Mouse (Mus musculus) adrenal gland, postnatal 14 days (tissue): Measurements from ENCODE around the gene Pip5k1b. TPM values are rescaled to one million over a fixed set of nuclear protein-coding genes. Genes with fewer than 3 reads are reported as not detected.
A peak's percentile ranks its signal among the peaks of the same experiment; 100 is the strongest.

Experiments used
- DNase-seq: peaks from one replicate; pipeline ENCODE4 v3.0.0; 2021; ENCODE audit warnings: mixed read lengths
- total RNA-seq: library from RNA; stranded (reverse); gene quantifications from 2 replicates; pipeline ENCODE4 v1.2.3, GENCODE M21; 2021

Gene Pip5k1b
- total RNA-seq, 1 experiment from 2014 or later = 23.8 TPM

DNA sequence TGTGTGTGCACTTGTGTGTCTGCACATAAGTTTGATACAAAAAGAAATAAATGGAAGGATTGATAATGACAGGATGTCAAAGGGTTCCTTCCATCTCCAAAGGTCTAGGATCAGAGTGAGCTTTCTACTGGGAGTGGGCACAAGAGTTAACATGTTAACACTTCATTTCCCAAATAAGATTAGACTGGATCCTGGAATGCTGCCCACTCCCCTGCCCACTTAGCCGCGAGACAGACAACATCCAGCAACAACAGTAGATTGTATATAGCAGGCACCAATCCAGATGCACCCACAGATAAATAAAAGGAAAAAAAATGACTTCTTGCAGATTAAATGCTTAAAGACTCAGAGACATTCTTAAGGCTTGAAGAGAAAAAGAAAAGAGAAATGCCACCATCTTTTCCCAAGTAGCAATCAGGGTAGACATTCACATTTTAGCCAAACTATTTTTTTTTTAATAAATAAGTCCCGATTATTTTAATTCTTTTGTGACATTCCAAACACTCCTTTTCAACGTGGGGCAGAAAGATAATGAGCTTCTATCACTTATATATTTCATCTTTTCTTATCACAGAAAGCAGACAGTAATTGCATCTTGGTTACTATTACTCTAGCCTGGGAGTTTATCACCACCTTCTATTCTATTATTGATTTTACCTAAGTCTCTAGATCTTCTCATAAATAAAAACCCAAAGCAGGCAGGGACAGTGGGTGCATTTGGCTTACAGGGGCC, 219.9 kb downstream of the Pip5k1b start:
- no peak for DNase-seq

DNA sequence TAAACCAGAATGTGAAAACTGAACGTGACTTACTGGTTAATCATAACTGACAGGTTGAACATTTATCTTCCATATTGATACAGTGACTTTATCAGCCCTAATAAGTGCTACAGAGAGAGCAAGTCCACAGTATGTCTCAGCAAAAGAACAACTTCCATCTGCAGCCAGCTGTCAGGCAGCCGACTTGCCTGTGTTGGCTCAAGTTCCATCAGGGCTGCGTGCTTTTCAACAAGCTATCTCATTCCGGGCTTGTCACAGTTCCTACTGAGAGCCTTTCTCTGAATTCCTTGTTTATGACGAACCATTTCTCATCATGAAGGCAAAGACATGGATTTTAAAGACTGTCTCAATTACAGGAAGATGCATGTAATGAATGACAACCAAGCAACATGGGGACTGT, 222.7 kb downstream of the Pip5k1b start:
- no peak for DNase-seq

DNA sequence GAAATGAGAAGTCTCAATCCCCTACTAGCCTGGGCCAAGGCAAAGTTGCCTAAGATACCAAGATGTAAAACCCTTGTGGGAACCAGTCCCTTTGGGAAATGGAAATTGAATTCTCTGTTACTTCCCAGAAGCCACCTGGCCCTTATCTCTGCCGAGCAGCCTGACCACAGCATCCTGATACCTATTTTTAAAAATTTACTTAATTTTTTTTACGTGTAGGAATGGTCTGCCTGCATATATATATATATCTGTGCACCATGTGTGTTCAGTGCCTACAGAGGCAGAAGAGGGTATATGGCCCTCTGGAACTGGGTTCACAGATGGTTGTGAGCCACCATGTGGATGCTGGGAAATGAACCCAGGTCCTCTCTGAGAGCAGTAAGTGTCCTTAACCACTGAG, 224.4 kb downstream of the Pip5k1b start:
- no peak for DNase-seq

DNA sequence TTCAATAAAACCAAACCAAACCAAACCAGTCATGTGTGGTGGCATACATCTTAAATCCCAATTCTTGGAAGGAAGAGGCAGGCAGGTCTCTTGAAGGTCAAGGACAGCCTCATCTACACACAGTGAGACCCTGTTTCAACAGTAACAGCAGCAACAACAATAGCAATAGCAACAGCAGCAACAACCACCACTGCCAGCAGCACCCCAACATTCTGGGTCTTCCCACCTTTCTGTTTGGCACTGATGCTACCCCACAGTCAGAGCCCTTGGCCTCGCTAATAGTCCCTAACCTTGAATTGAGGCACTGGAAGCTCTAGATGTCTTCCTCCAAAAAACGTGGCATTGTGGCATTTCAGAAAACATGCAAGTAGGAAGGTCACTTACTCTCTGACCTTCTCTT, 225.3 kb downstream of the Pip5k1b start:
- DNase-seq = no peak

DNA sequence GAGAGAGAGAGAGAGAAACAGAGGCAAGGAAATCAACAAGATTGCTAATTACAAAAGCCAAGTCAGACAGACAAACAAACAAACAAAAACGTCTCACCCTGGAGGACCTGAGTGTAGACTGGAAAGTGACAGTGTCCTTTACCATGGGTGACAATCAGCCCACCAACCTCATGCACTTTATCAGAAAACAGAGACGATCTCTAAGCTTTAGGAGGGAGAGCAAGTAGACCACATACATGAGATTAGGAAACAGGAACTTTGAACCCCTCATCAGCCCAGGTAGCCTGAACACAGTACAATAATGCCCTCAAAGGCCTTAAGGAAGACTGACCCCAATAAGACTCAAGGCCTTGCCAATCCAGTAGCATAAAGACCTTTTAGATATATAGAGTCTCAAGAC, 227.8 kb downstream of the Pip5k1b start:
- no peak for DNase-seq

DNA sequence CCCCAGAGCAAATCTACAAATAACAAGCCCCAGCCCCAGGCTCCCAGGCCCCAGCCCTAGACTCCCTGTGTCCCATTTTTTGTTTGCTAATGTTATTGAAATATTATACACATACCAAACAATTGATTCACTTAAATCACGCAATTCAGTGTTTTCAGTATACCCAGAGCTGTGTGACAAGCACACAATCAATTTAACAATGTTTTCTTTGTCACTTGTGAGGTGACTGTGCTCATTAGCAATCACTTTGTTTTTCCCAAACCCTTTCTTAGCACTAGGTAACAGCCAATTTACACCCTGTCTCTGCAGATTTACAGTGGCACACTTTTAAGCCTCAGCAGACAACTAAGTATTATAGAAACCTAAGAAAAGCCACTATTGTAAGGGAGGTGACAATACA, 228.7 kb downstream of the Pip5k1b start:
- DNase-seq = no peak

DNA sequence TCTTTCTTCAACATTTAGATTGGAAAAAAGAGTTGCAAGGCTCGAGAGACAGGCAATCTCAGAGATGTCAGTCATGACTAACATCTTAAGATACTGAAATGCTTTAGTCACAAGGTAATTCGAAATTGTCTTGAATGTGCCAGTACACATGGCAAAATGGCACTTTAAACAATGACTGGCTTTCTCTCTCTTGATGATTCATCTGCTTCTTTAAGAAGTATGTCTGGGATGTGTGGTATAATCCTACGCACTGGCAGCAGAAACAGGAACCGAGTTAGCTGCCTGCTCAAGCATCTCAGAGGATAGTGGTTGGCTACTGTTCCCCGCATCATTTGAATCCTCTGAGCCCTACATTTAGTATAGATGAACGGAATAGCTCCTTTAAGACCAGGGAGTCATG, 230.0 kb downstream of the Pip5k1b start:
- DNase-seq = no peak

DNA sequence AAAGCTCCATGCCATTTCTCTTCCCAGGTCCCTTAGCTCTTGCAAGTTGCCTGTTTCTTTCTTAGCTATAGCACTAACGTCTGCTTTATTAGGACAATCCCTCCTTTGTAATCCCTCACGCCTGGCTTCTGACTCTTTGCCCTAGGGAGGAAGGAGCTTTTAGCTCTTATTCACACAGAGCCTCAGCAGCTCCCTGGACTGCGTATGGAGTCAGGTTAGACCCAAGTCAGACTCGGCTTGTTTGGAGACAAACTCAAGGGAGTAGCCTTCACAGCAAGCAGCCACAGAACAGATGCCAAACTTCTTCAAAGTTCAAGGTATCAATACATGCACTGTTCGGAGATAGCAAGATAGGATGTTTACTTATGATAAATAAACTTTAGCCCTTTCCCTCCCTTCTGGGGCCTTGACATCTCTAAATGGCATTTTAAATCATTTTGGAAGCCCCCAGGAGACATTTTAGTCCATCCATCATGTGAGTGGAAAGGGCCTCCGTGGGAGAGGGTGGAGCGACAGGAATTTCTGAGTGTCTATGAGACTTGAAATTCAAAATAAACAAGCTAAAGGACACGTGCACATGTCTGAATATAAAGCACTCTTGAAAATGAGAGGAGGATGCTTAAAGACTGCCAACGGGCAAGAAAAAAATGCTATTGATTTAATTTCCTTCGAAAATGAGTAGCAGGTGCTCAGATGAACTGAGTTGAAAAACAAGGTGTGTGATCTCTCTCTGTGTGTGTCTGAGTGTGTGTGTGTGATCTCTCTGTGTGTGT, 231.6 kb downstream of the Pip5k1b start:
- DNase-seq = peak; percentile 58

DNA sequence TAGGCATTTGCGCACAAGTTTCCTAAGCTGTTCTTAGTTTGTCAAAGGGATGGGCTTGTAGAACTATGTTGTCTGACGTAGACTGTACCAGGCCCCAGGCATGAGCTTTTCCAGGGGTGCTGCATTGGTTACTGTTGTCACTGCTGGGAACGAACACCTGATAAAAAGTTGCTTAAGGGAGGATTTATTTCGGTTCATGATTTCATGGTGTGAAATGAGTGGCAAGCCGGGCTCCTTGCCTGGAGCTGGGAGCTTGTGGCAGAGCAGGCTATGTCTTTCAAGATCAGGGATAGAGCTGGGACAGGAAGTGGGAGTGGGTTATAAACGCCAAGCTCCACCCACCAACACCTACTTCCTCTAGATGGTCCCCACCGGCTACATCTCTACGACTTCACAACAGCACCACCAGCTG, 233.8 kb downstream of the Pip5k1b start:
- no peak for DNase-seq

DNA sequence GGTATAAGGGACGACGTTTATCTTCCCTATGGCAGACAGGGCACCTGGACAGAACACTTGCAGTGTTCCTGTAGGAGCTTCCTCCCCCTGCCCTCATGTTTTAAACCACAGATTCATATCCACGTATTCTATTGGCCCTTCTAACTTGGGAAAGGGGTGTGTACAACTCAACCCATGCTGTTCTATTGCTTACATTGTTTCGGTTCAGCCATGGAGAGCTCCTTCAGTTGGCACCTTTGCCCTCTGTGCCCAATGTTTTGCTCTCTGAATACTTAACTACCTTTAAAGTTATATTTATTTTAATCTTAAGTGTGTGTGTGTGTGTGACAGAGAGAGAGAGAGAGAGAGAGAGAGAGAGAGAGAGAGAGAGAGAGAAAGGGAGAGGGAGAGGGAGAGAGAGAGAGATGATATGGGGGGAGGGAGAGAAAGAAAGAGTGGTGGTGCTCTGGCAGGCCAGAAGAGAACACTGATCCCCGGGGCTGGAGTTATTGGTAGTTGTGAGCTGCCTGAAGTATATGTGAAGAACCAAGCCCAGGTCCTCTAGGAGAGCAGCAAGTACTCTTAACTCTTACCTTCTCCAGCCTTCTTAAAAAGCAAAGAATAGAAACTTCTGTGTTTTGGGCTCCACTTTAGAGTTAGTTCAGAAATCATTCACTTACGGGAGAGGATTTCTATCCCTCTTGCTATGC, 234.3 kb downstream of the Pip5k1b start:
- DNase-seq = no peak

DNA sequence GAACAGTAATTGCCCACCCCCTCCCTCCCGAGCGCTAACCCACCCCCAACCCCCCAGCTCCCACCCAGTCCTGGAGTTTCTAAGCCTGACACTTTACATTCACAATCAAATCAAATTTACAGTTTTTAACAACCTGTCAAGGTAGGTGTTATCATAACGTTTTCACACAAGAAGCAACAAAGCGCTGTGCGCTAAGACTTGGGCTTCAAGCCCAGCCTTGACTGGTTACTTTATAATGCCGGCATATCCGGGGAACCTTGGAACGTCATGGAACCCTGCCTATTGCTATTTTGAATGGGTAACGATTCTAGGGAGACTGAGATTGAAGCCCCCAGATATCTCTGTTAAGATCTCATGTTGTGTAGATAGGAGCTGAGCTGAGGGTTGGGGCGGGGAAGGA, 237.5 kb downstream of the Pip5k1b start:
- DNase-seq = no peak

DNA sequence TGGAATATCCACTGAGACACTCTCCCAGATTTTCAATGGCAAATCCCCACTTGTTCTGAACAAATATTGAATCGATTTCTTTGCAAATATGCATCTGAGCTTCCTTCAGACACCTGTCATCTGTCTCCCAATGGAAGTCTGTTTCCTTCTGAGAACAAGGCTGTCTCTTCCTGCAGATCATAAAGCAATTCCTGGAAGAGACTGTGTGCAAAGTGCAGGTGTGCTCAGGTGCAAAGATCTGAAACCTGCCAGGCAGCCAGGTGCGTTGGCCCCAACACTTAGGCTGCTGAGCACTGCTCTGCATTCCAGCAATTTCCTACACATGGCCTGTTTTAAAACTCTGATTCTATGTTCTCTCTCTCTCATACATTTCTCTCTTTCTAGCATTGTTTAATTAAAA, 237.9 kb downstream of the Pip5k1b start:
- DNase-seq = no peak

DNA sequence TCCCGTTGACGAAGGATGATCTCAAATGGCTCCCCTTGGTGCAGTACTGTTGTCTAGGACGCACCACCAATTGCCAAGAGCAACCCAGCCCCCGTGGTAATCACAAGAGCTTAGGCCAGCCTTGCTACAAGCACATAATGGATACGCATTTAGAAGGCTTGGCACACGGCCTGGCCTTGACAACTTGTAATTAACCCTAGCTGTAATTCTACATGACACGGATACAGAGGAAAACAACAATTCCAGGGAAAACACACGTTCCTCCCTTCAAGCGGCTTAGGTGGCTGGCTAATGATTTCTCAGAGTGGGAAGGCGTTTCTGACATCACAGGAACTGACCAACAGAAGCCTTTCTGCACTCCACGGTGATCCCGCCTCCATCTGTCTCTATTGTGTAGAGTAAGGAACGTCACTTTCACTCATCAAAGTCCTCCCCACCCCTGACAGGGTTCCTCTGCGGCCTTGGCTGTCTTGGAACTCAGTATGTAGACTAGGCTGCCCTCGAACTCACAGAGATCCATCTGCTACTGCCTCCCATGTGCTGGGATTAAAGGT, 238.6 kb downstream of the Pip5k1b start:
- no peak for DNase-seq

DNA sequence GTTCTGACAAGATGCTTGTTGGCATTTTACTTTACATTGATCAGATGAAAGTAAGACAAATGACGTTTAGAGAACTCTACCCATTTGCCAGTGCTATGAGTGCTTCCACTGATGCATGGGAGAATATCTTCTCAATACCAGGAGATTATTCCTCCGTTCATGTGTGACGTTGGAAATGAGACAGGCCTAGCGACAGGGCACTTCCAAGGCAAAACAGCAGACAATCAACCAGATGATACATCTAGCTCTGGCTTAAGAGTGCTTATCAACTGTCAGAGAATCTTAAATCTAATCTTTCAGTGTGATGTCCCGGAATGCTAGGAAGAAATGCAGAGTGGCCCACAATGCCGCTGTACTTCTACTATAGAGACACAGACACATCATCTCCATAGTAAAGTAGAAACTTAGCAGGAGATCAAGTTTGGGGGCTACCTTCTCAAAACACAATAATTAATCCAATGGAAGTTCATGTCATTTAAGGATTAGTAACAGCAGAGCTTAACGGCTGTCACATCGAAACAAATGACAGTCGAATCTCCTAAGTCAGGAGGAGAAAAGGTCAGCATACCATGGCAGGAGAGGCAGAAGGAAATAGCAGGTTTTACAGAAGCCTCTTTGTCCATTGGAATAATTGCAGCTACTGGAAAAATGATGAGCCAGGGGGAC, 239.5 kb downstream of the Pip5k1b start:
- no peak for DNase-seq

DNA sequence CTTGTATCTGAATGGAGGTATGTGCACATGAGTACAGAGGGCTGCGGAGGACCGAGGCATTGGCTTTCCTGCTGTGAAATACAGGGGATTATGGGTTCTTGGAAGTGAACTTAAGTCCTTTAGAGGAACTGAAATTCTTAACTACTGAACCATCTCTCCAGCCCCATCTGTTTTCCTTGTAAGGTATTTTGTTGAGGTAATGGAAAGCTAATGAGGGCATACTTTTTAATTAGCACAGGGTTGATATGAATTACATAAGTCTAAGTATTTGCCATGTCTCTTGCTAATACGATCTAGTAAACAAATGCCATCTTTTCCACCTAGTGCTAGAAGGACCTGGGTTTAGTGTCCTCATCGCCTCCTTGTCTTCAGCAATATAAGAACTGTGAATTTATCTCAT, 240.4 kb downstream of the Pip5k1b start:
- no peak for DNase-seq

DNA sequence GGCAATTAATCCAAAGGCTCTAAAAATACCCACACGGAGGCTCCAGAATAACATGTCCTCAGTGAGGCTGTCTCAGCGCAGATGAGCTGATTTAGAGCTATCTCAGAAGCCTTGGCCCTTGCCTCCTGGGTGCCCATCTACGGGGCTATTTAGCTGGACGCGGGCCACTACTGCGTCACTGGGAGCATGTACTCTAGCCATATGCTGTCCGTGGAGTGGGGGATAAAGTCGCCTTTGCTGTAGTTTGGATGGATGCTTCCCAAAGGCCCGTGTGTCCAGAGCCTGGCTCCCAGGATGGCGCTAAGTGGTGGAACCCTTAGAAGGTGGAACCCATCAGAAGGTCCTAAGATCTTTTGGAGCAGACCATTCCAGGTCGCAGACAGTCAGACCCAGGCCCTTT, 241.0 kb downstream of the Pip5k1b start:
- no peak for DNase-seq

DNA sequence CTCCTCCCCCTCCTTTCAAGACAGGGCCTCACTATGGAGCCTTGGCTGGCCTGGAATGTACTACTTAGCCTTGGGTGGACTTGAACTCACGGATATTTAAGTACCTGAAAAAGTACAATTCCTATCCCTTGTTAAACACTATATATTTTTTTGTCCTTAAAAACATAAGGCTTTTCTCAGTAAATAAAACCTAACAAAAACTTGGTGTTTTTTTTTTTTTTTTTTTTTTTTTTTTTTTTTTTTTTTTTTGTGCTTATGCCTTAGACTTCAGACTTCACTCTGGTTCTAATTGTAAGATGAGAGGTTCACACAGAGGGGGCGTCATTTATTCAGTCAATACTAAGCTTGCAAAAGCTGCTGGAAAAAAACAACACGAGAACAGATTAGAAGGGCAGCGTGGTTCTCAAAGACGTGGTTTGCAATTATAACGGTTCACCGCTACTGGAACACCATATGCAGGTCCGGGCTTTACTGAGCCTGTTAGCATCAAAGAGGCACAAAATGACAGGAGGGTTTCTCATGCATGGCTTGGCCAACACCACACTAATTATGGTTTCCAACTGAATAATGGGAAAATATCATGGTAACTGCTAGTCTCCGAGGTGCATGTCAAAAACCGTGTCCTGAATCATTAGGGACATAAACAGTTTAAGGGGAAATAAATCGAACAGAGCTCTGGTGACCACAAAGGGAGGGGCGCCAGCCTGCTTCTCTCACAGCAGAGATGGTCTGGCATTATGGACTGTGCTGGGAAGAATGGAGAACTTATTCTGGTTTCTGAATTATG, 242.9 kb downstream of the Pip5k1b start:
- no peak for DNase-seq

DNA sequence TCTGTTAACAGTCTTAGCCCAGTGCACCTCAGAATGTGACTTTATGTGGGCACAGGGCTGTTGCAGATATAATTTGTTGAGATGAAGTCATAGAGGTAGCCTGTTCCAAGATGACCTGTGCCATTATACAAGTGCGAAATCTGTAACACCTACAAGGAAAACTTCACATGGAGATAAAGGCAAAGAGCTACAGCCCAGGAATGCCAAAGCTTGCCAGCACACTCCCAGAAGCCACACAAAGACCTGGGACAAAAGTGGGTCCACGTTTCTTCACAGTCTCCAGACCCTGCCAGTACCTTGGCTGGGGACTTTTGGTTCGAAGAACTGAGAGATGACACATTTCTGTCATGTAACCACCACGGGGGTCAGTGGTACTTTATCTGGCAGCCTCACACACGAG, 243.6 kb downstream of the Pip5k1b start:
- no peak for DNase-seq

DNA sequence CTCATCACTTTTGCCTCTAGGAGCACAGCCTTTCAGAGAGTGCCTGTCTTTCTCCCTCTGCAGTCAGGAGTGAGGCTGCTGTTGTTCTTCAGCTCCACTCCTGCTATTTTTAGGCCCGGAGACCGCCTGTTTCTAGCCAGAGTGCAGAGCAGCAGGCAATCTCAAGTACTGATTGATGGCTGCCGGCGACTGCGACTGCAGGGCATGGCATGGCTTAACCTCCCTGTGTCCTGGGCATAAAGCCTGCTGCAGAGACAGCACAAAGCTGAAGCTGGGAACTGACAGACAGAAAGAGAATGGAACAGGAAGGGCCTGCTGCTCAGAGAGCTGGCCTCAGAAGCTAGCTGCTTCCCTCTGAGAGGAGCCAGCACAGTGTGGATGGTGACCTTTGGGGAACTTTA, 247.4 kb downstream of the Pip5k1b start:
- peak; percentile 58 for DNase-seq

DNA sequence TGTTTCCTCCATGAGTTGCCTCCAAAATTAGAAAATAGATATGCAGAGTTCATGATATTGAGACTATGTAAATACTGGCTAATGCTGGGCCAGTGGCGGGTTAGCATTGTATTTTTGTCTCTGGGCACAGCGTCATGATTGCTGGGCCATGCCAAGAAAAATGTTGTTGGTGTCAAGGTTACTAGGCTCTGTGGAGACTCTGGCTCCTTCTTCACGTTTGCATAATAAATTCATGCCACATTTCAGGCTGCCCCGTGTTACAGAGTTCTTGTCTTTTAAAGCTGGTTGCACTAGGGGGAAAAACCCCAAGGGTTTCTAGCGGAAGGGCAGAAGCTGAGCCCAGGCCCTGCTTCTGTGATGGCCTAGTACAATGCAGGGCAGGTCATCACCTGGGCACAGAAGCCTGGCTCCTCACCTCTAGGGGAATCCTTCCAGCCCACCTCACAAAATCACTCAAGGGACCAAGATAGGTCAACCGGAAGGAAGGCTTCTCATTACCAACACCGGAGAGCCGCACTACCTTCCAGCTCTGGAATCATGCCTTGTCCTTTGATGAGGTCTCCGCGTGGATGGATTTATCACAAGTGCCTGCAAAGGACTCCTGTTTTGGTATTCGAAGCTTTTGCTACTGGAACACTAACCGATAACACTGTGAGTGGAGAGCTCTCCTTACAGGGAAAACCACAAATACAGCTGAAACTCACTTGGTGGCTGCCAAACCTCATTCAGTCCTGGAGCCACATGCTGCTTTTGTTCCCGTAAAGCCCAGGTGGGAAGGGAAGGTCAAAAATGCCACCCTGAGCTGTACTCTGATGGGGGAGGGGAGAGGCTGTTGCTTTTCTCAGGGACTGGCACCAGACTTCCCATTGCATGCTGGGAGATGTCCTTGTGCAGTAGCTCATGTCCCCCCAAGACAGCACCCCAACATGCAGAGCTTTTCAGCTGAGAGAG, 248.1 kb downstream of the Pip5k1b start:
- DNase-seq = peak; percentile 14
